Mouse (Mus musculus) T-helper 1 cell (primary cell): ENCODE measurements at regions not wholly inside any gene's neighbourhood (a gene's known extent, or its start where the extent isn't known, plus 50 kb on each side); places are given as distances from the start of the nearest gene placed in this dataset.

Source experiments
- in situ Hi-C: fragments of 300-600 bp; cut with MboI, MseI; formaldehyde crosslinking; loops from one replicate; pipeline ENCODE4 v1.15.1; 2025; ENCODE audit warnings: high pct_unique_total_duplicates

DNA sequence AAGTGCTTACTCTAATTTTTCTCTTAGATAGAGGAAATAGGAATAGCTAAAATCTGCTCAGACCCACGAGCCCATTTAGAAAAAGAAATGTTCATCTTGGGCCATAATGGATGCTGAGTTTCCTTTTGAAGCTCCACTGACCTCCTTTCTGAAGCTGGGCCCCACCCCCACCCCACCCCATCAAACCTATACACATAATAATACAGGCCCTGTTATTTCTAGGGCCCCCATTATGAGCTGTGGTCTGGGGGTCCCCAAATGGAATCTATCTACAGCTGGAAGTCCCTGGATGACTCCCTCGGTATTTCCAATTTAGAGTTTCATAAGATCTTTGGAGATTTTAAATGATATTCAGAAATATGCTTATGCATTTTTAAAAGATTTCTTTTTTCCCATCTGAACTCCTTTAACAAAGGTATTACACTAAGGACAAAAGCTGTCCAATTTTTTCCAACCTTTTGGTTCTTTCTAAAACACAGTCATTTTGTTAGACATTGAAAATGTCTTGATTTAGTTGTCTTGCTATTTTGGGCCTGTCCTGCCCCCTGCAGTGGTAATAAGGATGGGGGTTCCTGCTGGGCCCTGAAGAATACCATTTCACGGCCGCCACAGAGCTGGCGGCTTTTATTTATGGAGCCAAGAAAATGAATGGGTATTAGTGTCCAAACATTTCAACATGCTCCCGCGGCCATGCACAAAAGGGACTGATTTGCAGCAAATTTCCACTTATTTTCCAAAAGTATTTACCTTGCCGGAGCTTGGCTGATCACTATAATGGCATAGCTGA is 363.1 kb downstream of the Nr2f2 start:
- in situ Hi-C loops: no loop called here

- in situ Hi-C loops: no loop called here
Observed at GRCm38 (mm10) chr7:69998756-69999155, 367.8 kb downstream of the Nr2f2 start.

GRCm38 (mm10) chr7:69994540-69995303 is 371.8 kb downstream of the Nr2f2 start:
- in situ Hi-C loops: no loop called here

DNA sequence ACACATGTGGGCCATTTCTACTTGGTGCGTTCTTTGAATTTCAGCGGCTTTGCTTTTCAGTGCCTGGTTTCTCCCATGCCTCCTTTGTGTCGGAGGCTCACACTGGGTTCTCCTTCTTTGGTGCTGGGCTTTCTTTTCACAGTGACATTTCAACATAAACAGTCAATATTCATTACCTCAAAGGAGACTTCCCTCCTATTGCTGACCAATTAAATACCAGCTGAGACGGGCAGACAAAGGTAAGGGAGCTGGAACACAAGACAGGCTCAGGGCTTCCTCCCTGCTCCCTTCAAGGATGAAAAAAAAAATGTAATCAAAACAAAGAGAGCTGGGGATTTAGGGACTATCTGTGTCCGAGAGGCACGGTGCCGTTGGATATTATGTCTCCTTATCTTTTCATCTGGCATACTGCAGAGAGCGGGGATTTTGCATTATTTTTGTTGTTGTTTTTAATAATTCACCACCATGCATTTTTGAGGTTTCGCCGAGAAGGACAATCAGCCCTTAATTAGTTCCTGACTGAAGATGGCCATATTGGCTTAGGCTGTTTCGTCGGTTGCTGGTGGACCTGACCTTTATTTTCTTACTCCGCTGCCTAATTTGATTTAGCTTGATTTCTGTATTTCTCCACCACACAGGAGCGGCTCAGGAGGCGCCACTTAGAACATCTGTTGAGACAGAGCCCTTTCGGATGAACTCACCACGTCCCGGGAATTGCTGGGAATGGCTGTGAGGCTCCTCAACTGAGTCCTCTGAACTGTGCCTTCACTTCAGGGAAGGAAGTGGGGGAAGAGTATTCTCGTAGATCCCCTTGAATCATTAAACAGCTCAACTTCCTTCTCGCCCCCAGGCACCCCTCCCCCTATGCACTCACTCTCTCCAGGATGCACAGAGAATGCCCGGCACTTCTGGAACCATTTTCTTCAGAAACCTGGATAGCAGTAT is 373.9 kb downstream of the Nr2f2 start:
- in situ Hi-C loops: no loop called here

- in situ Hi-C loops: no loop called here
Observed at GRCm38 (mm10) chr7:69991982-69992381, 374.6 kb downstream of the Nr2f2 start.

- in situ Hi-C loops: no loop called here
Observed at GRCm38 (mm10) chr7:69988704-69989103, 377.8 kb downstream of the Nr2f2 start.

DNA sequence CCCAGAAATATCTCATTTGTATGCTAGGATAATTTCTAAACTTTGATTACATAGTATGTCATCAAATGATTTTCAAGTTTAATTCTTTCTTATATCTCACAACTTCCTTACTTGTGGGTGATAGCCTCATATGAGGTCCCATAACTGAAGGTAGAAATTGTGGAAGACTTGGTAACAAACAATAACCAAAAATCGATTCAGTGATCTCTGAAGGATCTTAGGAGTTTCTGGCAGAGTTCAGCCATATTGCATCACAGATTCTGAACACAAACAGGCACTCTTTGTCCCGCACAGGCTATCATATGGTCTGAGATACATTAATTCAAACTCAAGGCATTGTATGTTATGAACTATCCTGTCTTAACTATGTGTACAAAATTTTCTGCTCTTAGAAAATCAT is 385.2 kb downstream of the Nr2f2 start:
- in situ Hi-C loops: no loop called here

DNA sequence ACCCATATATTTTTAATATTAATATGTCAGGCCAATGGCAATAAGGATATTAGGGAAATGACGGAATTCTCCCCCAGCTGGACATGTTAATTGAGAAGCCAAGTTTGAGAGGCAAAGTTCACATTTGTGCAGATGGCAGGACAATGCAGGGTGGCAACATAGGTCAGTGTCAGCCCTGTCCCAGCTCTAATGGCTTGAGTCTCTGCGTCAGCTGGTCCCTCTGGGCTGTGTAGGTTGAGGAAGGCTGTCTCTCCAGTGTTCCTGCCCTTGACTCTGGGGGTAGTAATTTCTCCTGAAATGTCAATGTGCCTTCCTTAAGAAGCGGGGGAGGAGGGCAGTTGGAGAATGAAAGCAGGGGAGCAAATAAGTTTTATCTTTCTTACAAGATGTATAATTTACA is 390.2 kb downstream of the Nr2f2 start:
- in situ Hi-C loops: no loop called here

GRCm38 (mm10) chr7:69964002-69964401 is 402.5 kb downstream of the Nr2f2 start:
- in situ Hi-C loops: no loop called here

DNA sequence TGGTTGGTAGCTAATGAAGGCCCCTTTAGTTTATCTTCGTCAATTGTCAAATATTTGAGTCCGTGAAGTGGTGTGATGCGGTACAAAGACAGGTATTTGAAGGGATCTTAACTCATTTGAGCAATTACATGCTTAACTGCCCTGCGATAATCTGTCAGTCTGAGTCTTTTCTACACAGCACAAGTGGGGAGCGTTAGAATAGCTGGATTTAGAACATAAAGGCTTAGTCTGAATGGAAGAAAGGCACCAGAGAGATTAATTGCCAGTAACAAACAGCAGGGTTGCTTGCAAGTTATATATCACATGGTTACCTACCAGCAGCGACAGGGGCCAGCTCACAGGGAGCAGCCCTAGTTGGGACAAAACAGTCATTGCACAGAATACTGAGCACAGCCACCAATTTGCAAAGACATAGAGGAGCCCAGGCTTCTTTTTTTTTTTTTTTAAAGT is 416.3 kb downstream of the Nr2f2 start:
- in situ Hi-C loops: no loop called here

DNA sequence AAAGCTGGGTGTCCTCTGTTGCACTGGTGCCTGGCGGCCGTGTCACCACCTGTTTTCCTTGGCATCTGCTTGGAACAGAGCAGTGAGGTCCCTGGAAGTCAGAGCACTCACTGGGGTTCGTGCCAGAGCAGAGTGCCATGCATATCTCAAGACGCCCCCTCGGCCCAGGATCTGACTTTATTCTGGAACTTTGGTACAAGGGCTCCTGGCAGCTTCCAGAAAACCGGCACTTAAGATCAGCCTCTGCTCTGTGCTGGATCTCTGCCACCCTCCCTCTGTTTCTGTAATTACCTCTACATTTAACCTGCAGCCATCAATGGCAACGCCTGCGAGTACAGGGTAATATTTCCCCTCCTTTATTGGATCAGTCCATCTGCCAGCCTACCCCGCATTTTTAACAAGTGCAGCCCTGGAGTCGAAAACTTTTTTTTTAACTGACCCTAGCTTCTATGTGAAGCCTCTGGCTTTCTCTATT is 416.9 kb downstream of the Nr2f2 start:
- in situ Hi-C loops: loop anchor here (10.0 kb wide), 1 partner anchor 335 kb away; no protein-coding TSS in a partner anchor

DNA sequence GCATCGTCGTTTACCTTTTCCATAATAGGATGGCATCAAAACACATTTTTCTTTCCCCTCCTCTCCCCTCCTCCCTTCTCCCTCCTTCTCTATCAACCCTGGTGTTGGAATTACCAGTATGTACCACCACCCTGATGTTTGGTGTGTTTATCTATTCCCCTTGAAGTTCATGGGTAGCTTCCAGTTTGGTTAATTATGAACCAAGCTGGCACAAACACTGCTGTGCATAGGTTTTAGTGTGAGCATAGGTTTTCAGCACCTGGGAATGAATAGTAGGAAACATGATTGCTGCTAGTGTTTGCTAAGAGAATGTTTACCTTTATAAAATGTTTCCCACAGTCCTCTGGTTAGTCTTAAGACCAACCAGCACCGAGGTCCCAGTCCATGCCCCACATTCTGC is 420.1 kb downstream of the Nr2f2 start:
- in situ Hi-C loops: loop anchor here (10.0 kb wide), 1 partner anchor 338 kb away; no protein-coding TSS in a partner anchor

DNA sequence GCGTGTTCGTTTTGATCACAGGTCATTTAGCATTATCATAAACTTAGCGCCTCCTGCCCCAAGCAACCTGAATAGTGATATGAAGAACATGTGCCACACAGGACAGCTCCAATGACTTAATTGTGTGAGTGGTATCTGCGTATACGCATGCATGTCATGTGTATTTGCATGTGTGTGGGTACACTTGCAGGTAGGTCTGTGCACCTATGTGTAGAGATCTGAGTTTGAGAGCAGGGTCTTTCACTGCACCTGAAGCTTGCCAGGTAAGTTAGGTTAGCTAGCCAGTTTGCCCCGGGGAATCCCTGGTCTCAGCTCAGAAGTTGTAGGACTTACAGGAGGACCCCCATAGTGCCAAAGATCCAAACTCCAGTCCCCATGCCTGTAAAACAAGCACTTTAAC is 424.7 kb downstream of the Nr2f2 start:
- in situ Hi-C loops: loop anchor here (10.0 kb wide), 1 partner anchor 343 kb away; no protein-coding TSS in a partner anchor

- in situ Hi-C loops: no loop called here
Observed at GRCm38 (mm10) chr7:69925261-69925660, 441.3 kb downstream of the Nr2f2 start.

DNA sequence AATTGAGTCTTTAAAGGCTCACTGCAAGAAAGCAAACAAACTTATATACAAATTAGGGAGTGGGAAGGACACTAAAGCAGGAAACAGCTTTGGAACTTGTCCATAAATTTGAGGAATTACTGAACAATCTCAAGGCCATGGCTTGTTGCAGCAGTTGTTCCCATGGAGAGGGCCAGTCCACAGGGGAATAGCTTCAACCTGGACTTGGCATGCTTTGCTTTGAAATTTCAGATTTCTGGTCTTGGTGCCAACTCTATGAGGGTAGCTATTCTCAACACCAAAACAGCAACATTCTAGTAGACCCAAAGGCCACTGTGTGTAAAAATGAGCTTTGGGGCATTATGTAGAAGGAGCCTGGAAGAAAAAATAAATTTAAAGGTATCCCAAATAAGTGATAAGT is 442.0 kb downstream of the Nr2f2 start:
- in situ Hi-C loops: no loop called here

- in situ Hi-C loops: no loop called here
Observed at GRCm38 (mm10) chr7:69911760-69912159, 454.8 kb downstream of the Nr2f2 start.

- in situ Hi-C loops: no loop called here
Observed at GRCm38 (mm10) chr7:69890503-69891061, 476.0 kb downstream of the Nr2f2 start.

DNA sequence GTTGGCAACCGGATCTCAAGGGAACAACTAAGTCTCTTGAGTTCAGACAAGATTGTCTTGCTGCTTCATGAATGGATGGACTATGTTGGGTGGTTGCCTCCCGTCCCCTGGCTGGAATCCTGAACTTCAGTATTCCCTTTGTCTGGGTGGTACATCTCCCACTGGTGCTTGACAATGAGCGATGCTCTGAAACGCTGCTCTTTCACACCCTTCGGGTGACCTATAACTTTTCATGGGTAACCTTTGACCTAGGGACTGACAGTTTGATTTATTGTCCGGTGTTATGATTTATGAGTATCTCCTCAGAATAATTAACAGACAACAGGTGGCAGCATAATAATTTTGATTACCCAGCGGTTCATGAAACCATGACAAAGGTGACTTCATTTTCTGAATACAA is 478.3 kb downstream of the Nr2f2 start:
- in situ Hi-C loops: no loop called here

DNA sequence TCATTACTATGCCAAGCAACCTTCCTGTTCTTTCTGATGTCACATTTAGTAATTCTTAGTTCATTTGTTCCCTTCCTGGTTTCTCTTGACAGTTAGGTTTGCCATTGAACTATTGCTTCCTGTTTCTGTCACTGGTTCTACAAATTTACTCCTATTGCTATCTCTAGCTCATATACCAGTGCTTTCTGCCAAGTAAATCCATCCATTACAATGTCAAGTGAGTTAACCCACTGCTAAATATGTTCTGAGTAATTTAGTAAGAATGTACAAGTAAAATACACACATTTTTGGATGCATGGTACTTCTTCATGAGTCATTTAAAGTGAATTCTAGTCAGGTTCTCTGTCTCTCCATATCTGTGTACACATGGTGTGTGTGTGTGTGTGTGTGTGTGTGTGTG is 489.5 kb downstream of the Nr2f2 start:
- in situ Hi-C loops: no loop called here

- in situ Hi-C loops: no loop called here
Observed at GRCm38 (mm10) chr7:69865801-69866200, 500.7 kb downstream of the Nr2f2 start.

- in situ Hi-C loops: no loop called here
Observed at GRCm38 (mm10) chr7:69844631-69845324, 521.8 kb downstream of the Nr2f2 start.
